Mouse (Mus musculus): ENCODE results near the gene Eef2k. TPM values are rescaled to one million over a fixed set of nuclear protein-coding genes. Genes with fewer than 3 reads are reported as not detected.
"Not testable (repeated sequence)": the region's sequence is repeated elsewhere in the genome, so short reads cannot be mapped to it uniquely, and the experiment has no call there.

The Eef2k gene
- polyA plus RNA-seq, 1 experiment = 5.0 TPM

DNA sequence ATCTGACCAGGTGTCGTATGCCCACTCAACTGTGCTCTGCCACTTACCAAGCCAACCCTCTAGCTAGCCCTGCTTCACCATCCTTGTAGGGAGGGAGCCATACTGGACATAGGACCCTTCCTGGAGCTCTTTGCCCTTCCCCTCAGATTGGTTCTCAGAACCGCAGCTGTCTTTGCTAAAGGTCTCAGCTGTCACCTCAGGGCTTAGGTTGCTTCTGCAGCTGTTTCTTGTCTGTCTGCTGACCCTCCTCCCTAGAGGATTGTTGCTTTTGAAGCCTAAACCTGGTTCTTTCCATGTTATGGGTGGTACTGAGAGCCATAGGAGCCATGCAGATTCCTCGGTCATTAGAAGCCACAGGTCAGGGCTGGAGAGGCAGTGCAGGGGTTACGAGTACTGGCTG, 40.0 kb downstream of the Eef2k start:
- Histone ChIP-seq H3K4me3 (ENCODE audit: insufficient read depth, low read depth, low read length) (no peak overlapping the region), H3K4me1 (ENCODE audit: control insufficient read depth, insufficient read depth, insufficient read length, low read length) (peaks cover 4% of the 10 kb centered on the region; the same call in 1 of the 2 replicates), H3K27ac (replicated peaks; ENCODE audit: low read depth, low read length) (no peak overlapping the region)

GRCm38 (mm10) chr7:120883523-120884290, 41.1 kb downstream of the Eef2k start:
- Histone ChIP-seq H3K27ac (replicated peaks; ENCODE audit: low read depth, low read length) (no peak overlapping the region), H3K4me1 (ENCODE audit: control insufficient read depth, insufficient read depth, insufficient read length, low read length) (peaks cover 4% of the 10 kb centered on the region; the same call in 1 of the 2 replicates)

GRCm38 (mm10) chr7:120884746-120885145, 42.1 kb downstream of the Eef2k start:
- Histone ChIP-seq H3K27ac (replicated peaks; ENCODE audit: low read depth, low read length) (no peak overlapping the region), H3K4me1 (ENCODE audit: control insufficient read depth, insufficient read depth, insufficient read length, low read length) (peaks cover 6% of the 10 kb centered on the region), H3K4me3 (ENCODE audit: insufficient read depth, low read depth, low read length) (no peak overlapping the region)

More at GRCm38 (mm10) chr7:120883523-120884290, 41.1 kb downstream of the Eef2k start:
- no peak overlapping the region for H3K4me3 ChIP-seq (ENCODE audit: insufficient read depth, low read depth, low read length)

GRCm38 (mm10) chr7:120893123-120893522, 50.5 kb downstream of the Eef2k start:
- H3K4me1 ChIP-seq (ENCODE audit: control insufficient read depth, insufficient read depth, insufficient read length, low read length) = peaks cover 3% of the 10 kb centered on the region; the same call in 1 of the 2 replicates
- H3K4me3 ChIP-seq (ENCODE audit: insufficient read depth, low read depth, low read length) = no peak overlapping the region
- no peak overlapping the region for H3K27ac ChIP-seq (replicated peaks; ENCODE audit: low read depth, low read length)

GRCm38 (mm10) chr7:120897054-120897453, 54.4 kb downstream of the Eef2k start:
- Histone ChIP-seq H3K27ac (replicated peaks; ENCODE audit: low read depth, low read length) (no peak overlapping the region), H3K4me1 (ENCODE audit: control insufficient read depth, insufficient read depth, insufficient read length, low read length) (no peaks in the 10 kb centered on the region), H3K4me3 (ENCODE audit: insufficient read depth, low read depth, low read length) (no peak overlapping the region)

- no peaks in the 10 kb centered on the region for H3K4me1 ChIP-seq (ENCODE audit: control insufficient read depth, insufficient read depth, insufficient read length, low read length)
- H3K4me3 ChIP-seq (ENCODE audit: insufficient read depth, low read depth, low read length) = no peak overlapping the region
- no peak overlapping the region for H3K27ac ChIP-seq (replicated peaks; ENCODE audit: low read depth, low read length)
These were observed 55.2 kb downstream of the Eef2k start for GRCm38 (mm10) chr7:120897711-120898335.

DNA sequence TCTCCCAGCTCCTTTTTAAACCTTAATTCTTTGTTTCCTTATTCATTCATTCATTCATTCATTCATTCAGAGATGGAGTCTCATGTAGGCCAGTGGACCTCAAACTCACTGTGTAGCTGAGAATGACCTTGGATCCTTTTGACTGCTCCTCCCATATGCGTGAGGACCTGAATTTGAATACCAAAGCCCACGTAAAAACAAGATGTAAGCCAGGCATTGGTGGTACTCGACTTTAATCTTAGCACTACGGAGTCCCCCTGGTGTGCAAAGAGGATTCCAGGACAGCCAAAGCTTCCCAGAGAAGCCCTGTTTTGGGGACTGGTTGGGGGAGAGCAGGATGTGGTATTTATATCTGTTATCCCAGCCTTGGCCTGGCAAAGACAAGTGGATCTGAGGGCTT, 57.6 kb downstream of the Eef2k start:
- H3K27ac ChIP-seq (replicated peaks; ENCODE audit: low read depth, low read length) = no peak overlapping the region
- no peak overlapping the region for H3K4me3 ChIP-seq (ENCODE audit: insufficient read depth, low read depth, low read length)
- no peaks in the 10 kb centered on the region for H3K4me1 ChIP-seq (ENCODE audit: control insufficient read depth, insufficient read depth, insufficient read length, low read length)

DNA sequence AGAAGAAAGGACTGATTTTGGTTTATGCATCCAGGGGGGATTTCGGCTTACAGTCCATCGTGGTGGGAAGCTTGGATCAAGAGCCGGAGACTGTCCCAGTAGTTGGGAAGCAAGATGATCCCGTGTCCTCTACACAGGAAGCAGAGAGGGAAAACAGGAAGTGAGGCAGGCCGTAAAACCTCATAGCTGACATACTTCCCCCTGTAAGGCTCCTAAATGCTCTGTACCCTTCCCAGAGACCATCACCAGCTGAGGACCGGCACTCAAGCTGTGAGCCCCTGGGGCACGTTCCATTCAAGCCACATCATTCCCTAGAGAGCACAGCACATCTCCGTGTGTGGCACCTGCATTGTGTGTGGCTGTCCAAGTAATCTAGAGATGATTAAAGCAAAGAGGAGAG, 59.1 kb downstream of the Eef2k start:
- Histone ChIP-seq H3K4me1 (ENCODE audit: control insufficient read depth, insufficient read depth, insufficient read length, low read length) (no peaks in the 10 kb centered on the region), H3K27ac (replicated peaks; ENCODE audit: low read depth, low read length) (no peak overlapping the region), H3K4me3 (ENCODE audit: insufficient read depth, low read depth, low read length) (no peak overlapping the region)

- H3K4me3 ChIP-seq (ENCODE audit: insufficient read depth, low read depth, low read length) = no peak overlapping the region
- H3K4me1 ChIP-seq (ENCODE audit: control insufficient read depth, insufficient read depth, insufficient read length, low read length) = no peaks in the 10 kb centered on the region
- no peak overlapping the region for H3K27ac ChIP-seq (replicated peaks; ENCODE audit: low read depth, low read length)
These were observed 60.3 kb downstream of the Eef2k start for GRCm38 (mm10) chr7:120902931-120903330.

DNA sequence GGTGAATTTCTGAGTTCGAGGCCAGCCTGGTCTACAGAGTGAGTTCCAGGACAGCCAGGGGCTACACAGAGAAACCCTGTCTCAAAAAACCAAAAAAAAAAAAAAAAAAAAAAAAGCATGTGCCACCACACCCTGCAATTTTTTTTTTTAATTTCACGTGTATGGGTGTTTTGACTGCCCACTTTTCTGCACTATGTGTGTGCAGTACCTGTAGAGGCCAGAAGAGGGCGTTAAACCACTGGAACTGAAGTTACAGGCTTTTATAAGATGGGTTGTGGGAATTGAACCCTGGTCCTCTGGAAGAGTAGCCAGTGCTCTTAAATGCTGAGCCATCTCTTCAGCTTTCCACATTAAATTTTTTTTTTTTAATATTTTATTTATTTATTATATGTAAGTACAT, 67.5 kb downstream of the Eef2k start:
- H3K27ac ChIP-seq (replicated peaks; ENCODE audit: low read depth, low read length); H3K4me1 ChIP-seq (ENCODE audit: control insufficient read depth, insufficient read depth, insufficient read length, low read length): not testable (repeated sequence)

GRCm38 (mm10) chr7:120911268-120911667, 68.6 kb downstream of the Eef2k start:
- not testable (repeated sequence) for H3K27ac ChIP-seq (replicated peaks; ENCODE audit: low read depth, low read length); H3K4me3 ChIP-seq (ENCODE audit: insufficient read depth, low read depth, low read length); H3K4me1 ChIP-seq (ENCODE audit: control insufficient read depth, insufficient read depth, insufficient read length, low read length)

More for the DNA sequence above, 67.5 kb downstream of the Eef2k start:
- not testable (repeated sequence) for H3K4me3 ChIP-seq (ENCODE audit: insufficient read depth, low read depth, low read length)

GRCm38 (mm10) chr7:120913332-120913731, 70.7 kb downstream of the Eef2k start:
- Histone ChIP-seq H3K27ac (replicated peaks; ENCODE audit: low read depth, low read length) (no peak overlapping the region), H3K4me3 (ENCODE audit: insufficient read depth, low read depth, low read length) (no peak overlapping the region), H3K4me1 (ENCODE audit: control insufficient read depth, insufficient read depth, insufficient read length, low read length) (no peaks in the 10 kb centered on the region)

DNA sequence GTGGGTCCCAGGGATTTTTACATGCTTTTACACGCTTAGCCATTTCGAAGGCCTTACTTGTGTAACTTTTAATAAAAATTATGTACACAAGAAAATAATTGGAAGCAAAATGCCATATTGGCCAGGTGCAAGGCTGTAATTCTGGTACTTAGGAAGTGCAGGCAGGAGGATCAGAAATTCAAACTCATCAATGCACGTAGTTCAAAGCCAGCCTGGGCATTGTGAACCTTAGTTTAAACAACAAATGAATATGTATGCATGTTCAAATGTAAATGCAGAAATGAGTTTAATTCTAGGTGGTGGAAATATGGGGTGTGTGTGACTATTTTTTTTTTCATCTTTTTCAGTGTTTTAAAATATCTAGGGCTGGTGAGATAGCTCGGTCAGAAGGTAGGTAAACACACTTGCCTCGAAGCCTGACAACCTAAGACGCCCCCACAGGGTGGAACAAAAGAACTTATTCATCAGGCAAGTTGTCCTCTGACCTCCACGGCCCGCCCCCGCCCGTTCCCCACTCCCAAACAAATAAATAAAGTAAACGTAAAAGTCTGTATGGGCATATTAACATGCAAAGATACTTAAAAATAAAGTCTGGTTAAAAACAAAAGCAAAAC, 73.7 kb downstream of the Eef2k start:
- H3K4me3 ChIP-seq (ENCODE audit: insufficient read depth, low read depth, low read length) = no peak overlapping the region
- no peaks in the 10 kb centered on the region for H3K4me1 ChIP-seq (ENCODE audit: control insufficient read depth, insufficient read depth, insufficient read length, low read length)
- no peak overlapping the region for H3K27ac ChIP-seq (replicated peaks; ENCODE audit: low read depth, low read length)

DNA sequence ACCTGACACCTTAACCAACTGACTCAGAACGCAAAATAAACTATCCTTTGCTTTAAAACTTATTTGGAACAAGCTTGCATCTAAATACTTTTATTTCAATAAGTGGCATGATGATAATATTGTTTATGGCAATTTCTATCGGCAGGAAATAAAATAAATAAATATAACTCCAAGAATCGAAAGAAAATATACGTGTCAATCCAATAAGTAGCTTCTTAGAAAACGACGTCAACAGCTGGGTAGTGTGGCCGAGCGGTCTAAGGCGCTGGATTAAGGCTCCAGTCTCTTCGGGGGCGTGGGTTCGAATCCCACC, 74.6 kb downstream of the Eef2k start:
- peak overlapping the region; percentile 29 for H3K4me3 ChIP-seq (ENCODE audit: insufficient read depth, low read depth, low read length)
- no peaks in the 10 kb centered on the region for H3K4me1 ChIP-seq (ENCODE audit: control insufficient read depth, insufficient read depth, insufficient read length, low read length)
- no peak overlapping the region for H3K27ac ChIP-seq (replicated peaks; ENCODE audit: low read depth, low read length)

- peak within 1 kb of the TSS; percentile 93 for H3K4me3 ChIP-seq (ENCODE audit: insufficient read depth, low read depth, low read length)
- H3K27ac ChIP-seq (replicated peaks; ENCODE audit: low read depth, low read length) = peak within 1 kb of the TSS; percentile 43
- no peaks in the 10 kb centered on the region for H3K4me1 ChIP-seq (ENCODE audit: control insufficient read depth, insufficient read depth, insufficient read length, low read length)
These were observed 75.2 kb downstream of the Eef2k start, which contains the start of gene Polr3e for GRCm38 (mm10) chr7:120917592-120918461. Gene Polr3e (plus strand): TSS chr7:120917744.
